Mouse (Mus musculus) kidney, adult 2 months (tissue): ENCODE data around the gene Gprc5a. TPM values are rescaled to one million over a fixed set of nuclear protein-coding genes. Genes with fewer than 3 reads are reported as not detected.

Source experiments
- DNase-seq: peaks from one replicate; pipeline ENCODE4 v3.0.0; 2021
- H3K27ac ChIP-seq: fragments of 200-500 bp; 2 replicates; pipeline ENCODE4 v1.5.1; 2012; ENCODE audit warnings: low read depth, low read length, control low read depth, inconsistent platforms; ENCODE audit not compliant: insufficient read depth
- H3K27me3 ChIP-seq: fragments of 200-500 bp; replicated peaks from 2 replicates; pipeline ENCODE4 v1.6.1; 2012; ENCODE audit warnings: mild to moderate bottlenecking, moderate library complexity, low read length, inconsistent platforms; ENCODE audit not compliant: control insufficient read depth, insufficient read depth
- H3K36me3 ChIP-seq: fragments of 200-500 bp; 2 replicates; pipeline ENCODE4 v1.6.1; 2012; ENCODE audit warnings: mild to moderate bottlenecking, moderate library complexity, low read length, inconsistent platforms; ENCODE audit not compliant: control insufficient read depth, insufficient read depth
- H3K4me1 ChIP-seq: fragments of 200-500 bp; 2 replicates; pipeline ENCODE4 v1.6.1; 2011; ENCODE audit warnings: low read length; ENCODE audit not compliant: control insufficient read depth, insufficient read depth
- H3K4me3 ChIP-seq: fragments of 200-500 bp; 2 replicates; pipeline ENCODE4 v1.5.1; 2011; ENCODE audit warnings: mild to moderate bottlenecking, low read depth, low read length, control low read depth; ENCODE audit not compliant: insufficient read depth
- CTCF ChIP-seq: fragments of 200-500 bp; conservative IDR thresholded peaks from 2 replicates; pipeline ENCODE4 v1.5.1; 2011; ENCODE audit warnings: low read depth, mild to moderate bottlenecking, control low read depth, low read length, moderate library complexity, mixed read lengths; ENCODE audit not compliant: insufficient read depth, insufficient read length
- POLR2A ChIP-seq: fragments of 200-500 bp; IDR thresholded peaks from one replicate; pipeline ENCODE4 v1.6.1; 2011; ENCODE audit warnings: low read depth, low read length, control low read depth
- WGBS: fragments of 180-500 bp; shearing (Covaris S2); methylation state at CpG from one replicate; pipeline ENCODE4 v1.1.7; 2018; 5-methylcytosine and 5-hydroxymethylcytosine counted together
- polyA plus RNA-seq: library from polyadenylated mRNA; depleted of rRNA; stranded (reverse); fragments of >200 nt; gene quantifications from 2 replicates; pipeline ENCODE4 v1.2.3, GENCODE M21; 2012

Gene Gprc5a
- polyA plus RNA-seq, 1 experiment: 4.3 TPM

GRCm38 (mm10) chr6:135048956-135049355, 16.5 kb upstream of the Gprc5a start:
- 40% methylated on average over 16 of the region's 16 CpGs for WGBS
- TF ChIP-seq CTCF (no peak), POLR2A (no peak)
- H3K4me3 ChIP-seq: no peak overlapping the region
- H3K4me1 ChIP-seq: peaks cover 6% of the 10 kb centered on the region; the same call in 1 of the 2 replicates
- no peaks in the 10 kb centered on the region for H3K27me3 ChIP-seq
- H3K36me3 ChIP-seq: no peaks in the 10 kb centered on the region
- DNase-seq: peak; percentile 14
- no peak overlapping the region for H3K27ac ChIP-seq

DNA sequence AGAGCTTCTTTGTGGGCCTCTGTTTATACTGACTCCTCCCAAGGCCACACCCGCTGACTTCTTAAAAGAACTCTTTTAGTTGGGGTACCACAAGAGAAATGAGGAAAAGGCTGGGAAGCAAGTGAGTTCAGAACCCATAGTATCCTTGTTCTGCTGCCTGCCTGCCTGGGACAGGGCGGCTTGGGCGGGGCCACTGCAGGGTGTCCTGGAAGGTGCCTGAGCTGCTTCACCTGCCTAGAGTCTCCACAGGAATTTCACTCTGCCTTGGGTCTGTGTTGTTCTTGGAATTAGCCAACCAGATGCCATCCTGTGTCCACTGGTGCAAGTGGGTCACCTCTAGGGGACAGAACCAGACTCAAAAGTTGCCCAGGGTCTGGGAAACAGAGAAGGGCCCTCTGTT, 11.7 kb upstream of the Gprc5a start:
- no peak for TF ChIP-seq POLR2A
- Histone ChIP-seq H3K4me1 (peaks cover 3% of the 10 kb centered on the region; the same call in 1 of the 2 replicates), H3K27ac (no peak overlapping the region), H3K27me3 (no peaks in the 10 kb centered on the region), H3K36me3 (no peaks in the 10 kb centered on the region), H3K4me3 (no peak overlapping the region)
- WGBS: 100% methylated on average over 3 of the region's 3 CpGs
- DNase-seq: no peak

- 55% methylated on average over 4 of the region's 4 CpGs for WGBS
- Histone ChIP-seq H3K27ac (no peak overlapping the region), H3K36me3 (no peaks in the 10 kb centered on the region), H3K27me3 (no peaks in the 10 kb centered on the region), H3K4me1 (no peaks in the 10 kb centered on the region), H3K4me3 (no peak overlapping the region)
- no peak for DNase-seq
- no peak for TF ChIP-seq CTCF
- no peak for TF ChIP-seq POLR2A
Measured at GRCm38 (mm10) chr6:135055882-135056281, 9.6 kb upstream of the Gprc5a start.

GRCm38 (mm10) chr6:135060728-135061127, 4.7 kb upstream of the Gprc5a start:
- H3K4me1 ChIP-seq: no peaks in the 10 kb centered on the region
- no peaks in the 10 kb centered on the region for H3K36me3 ChIP-seq
- no peak overlapping the region for H3K4me3 ChIP-seq
- WGBS: 93% methylated on average over 4 of the region's 4 CpGs
- no peak overlapping the region for H3K27ac ChIP-seq
- DNase-seq: no peak
- no peak for TF ChIP-seq POLR2A
- TF ChIP-seq CTCF: no peak
- no peaks in the 10 kb centered on the region for H3K27me3 ChIP-seq

DNA sequence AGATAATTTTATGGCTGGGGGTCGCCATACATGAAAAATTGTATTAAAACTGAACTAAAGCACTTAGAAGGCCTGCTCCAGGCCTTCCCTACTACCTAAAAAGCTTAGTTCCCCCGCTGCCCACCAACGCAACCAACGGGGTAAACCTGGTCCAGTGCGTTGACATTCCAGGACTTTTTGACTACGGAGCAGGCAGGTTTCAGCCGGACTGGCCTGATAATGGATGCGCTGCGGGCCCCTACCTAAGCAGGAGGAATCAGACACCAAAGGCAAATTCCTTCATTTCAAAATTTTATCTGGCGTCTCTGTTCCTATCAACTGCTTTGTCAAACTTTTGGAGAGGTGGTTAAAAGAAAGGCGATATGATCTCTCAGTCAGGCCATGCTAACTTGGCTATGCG, 830 bp upstream of the Gprc5a start:
- WGBS: 90% methylated on average over 12 of the region's 12 CpGs

GRCm38 (mm10) chr6:135066795-135067445, 1.5 kb downstream of the Gprc5a start:
- TF ChIP-seq POLR2A: no peak
- TF ChIP-seq CTCF: no peak
- Histone ChIP-seq H3K27me3 (no peaks in the 10 kb centered on the region), H3K4me1 (no peaks in the 10 kb centered on the region), H3K4me3 (no peak overlapping the region), H3K36me3 (no peaks in the 10 kb centered on the region), H3K27ac (no peak overlapping the region)
- DNase-seq: no peak
- WGBS: 74% methylated on average over 6 of the region's 6 CpGs

More for the DNA sequence above, 830 bp upstream of the Gprc5a start:
- Histone ChIP-seq H3K4me3 (no peak overlapping the region), H3K4me1 (no peaks in the 10 kb centered on the region), H3K36me3 (no peaks in the 10 kb centered on the region), H3K27ac (no peak overlapping the region), H3K27me3 (no peaks in the 10 kb centered on the region)
- no peak for DNase-seq
- TF ChIP-seq POLR2A (no peak), CTCF (no peak)

DNA sequence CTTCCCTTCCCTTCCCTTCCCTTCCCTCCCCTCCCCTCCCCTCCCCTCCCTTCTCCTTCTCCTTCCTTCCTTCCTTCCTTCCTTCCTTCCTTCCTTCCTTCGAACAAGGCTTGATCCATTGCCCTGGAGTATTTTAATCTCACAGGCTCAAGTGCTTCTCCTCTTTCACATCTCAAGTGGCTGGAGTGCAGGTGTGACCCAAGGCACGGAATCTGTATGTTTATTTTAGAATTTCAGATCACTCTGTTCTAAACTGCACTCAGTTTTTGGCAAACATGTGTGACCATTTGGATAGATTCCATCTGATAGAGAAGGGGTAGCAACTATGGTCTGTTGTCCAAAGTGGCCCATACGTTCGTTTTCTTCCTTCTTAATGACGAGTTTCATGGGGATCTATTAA, 2.8 kb downstream of the Gprc5a start:
- Histone ChIP-seq H3K27ac (no peak overlapping the region), H3K36me3 (no peaks in the 10 kb centered on the region), H3K27me3 (no peaks in the 10 kb centered on the region), H3K4me3 (no peak overlapping the region), H3K4me1 (no peaks in the 10 kb centered on the region)
- no peak for DNase-seq
- TF ChIP-seq CTCF: no peak
- TF ChIP-seq POLR2A: no peak
- 90% methylated on average over 4 of the region's 5 CpGs for WGBS
